Mouse (Mus musculus): Measurements from ENCODE around the gene Prkcq. TPM values are rescaled to one million over a fixed set of nuclear protein-coding genes. Genes with fewer than 3 reads are reported as not detected.

Gene Prkcq
- total and polyA plus RNA-seq, 2 experiments from 2014 or later, result 4.8 to 5.2 TPM

DNA sequence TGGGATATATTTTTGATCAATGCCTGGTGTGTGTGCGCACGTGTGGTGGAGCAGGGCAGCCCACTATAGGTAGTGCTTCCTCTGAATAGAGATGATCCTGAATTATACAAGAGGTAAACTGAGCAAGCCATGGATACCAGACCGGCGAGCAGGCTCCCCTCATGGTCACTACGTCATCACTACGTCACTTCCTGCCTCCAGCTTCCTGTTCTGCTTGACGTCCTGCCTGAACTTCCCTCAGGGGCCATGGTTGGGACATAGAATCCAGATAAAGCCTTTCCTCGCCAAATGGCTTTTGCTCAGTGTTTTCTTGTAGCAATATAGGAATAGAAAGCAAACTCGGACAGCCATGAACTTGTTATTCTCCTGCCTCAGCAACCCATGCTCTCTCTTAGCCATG, 33.1 kb downstream of the Prkcq start:
- 90% methylated on average over 9 of the region's 9 CpGs for whole genome bisulfite sequencing

DNA sequence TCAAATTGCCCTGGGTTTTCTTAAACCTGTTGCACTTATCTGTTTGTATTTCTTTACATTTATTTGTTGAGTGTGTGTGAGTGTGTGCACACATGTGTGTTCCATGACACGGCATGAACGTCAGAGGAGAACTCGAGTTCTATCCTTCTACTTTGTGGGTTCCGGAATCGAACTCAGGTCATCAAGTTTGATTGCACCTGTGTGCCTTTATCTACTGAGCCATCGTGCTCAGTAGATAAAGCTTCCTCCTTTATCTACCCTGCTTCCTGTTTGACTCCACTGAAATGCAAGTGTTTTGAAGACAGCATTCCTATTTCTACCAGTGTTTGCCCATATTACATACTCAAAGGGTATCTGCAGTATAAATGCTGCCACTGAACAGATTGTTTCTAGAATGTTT, 33.8 kb downstream of the Prkcq start:
- H3K4me3 ChIP-seq (ENCODE audit: low read depth, low read length), result no peak overlapping the region
- no peak overlapping the region for H3K4me2 ChIP-seq (ENCODE audit: low read depth)
- no peak for ATAC-seq
- no peak for TF ChIP-seq CTCF (IDR thresholded peaks at IDR 0.05; ENCODE audit: low read depth)
- no peak for DNase-seq
- no peaks in the 10 kb centered on the region for H3K36me3 ChIP-seq (ENCODE audit: insufficient read depth)
- H3K27me3 ChIP-seq (ENCODE audit: insufficient read depth, low read length), result no peaks in the 10 kb centered on the region
- no peaks in the 10 kb centered on the region for H3K9me3 ChIP-seq (ENCODE audit: low read length)
- no peak overlapping the region for H3K27ac ChIP-seq (ENCODE audit: low read depth, low read length)
- H3K4me1 ChIP-seq (ENCODE audit: insufficient read depth), result no peaks in the 10 kb centered on the region
- 97% methylated on average over 6 of the region's 6 CpGs for WGBS
- no peak overlapping the region for H3K9ac ChIP-seq

More for the DNA sequence above, 33.1 kb downstream of the Prkcq start:
- ATAC-seq (no peak), DNase-seq (no peak)
- no peak overlapping the region for H3K9ac ChIP-seq
- H3K4me1 ChIP-seq (ENCODE audit: insufficient read depth), result no peaks in the 10 kb centered on the region
- H3K27ac ChIP-seq (ENCODE audit: low read depth, low read length), result no peak overlapping the region
- no peaks in the 10 kb centered on the region for H3K27me3 ChIP-seq (ENCODE audit: insufficient read depth, low read length)
- no peaks in the 10 kb centered on the region for H3K36me3 ChIP-seq (ENCODE audit: insufficient read depth)
- no peak for TF ChIP-seq CTCF (IDR thresholded peaks at IDR 0.05; ENCODE audit: low read depth)
- H3K4me3 ChIP-seq (ENCODE audit: low read depth, low read length), result no peak overlapping the region
- H3K9me3 ChIP-seq (ENCODE audit: low read length), result no peaks in the 10 kb centered on the region
- no peak overlapping the region for H3K4me2 ChIP-seq (ENCODE audit: low read depth)

DNA sequence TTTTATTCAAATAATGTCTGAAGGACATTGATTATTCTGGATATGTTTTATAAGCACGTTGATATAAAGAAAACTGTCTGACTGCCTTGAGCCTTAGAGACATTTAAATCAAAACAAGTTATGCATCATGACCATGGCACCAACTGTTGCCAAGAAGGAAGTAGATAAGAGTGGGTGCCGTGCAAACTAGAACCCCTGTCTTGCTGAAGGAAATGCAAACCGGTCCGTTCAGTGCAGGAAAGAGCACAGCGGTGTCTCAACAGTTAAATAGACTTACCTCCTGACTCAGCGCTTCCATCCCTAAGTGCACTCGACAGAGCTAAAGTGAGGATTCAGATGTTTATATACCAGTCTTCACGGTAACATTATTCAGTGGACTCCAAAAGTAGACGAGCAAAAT, 36.4 kb downstream of the Prkcq start:
- no peak for ATAC-seq
- no peak for DNase-seq

DNA sequence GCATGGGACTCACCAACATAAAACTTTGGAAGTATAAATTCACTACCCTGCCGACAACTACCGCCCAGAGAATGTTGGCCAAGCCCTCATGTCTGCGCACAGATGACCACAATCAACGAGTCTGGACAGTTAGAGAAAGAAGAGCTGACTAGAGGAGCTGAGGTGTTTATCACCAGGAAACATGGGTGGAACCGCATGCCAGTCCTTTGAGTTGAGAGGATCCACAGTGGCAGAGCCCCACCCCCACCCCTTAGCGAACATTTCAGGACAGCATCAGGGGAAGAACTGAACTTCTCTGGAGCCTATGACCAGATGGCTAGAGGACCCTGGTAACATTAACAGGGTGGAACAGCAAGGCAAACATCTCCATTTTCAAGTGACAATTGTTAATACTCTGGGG, 37.4 kb downstream of the Prkcq start:
- Histone ChIP-seq H3K27me3 (ENCODE audit: insufficient read depth, low read length) (no peaks in the 10 kb centered on the region), H3K9me3 (ENCODE audit: low read length) (no peaks in the 10 kb centered on the region), H3K27ac (ENCODE audit: low read depth, low read length) (no peak overlapping the region), H3K4me1 (ENCODE audit: insufficient read depth) (no peaks in the 10 kb centered on the region), H3K4me3 (ENCODE audit: low read depth, low read length) (no peak overlapping the region), H3K9ac (no peak overlapping the region), H3K36me3 (ENCODE audit: insufficient read depth) (no peaks in the 10 kb centered on the region), H3K4me2 (ENCODE audit: low read depth) (no peak overlapping the region)
- ATAC-seq, result no peak
- no peak for TF ChIP-seq CTCF (IDR thresholded peaks at IDR 0.05; ENCODE audit: low read depth)
- 92% methylated on average over 6 of the region's 6 CpGs for WGBS
- DNase-seq, result no peak

More for the DNA sequence above, 36.4 kb downstream of the Prkcq start:
- H3K4me3 ChIP-seq (ENCODE audit: low read depth, low read length), result no peak overlapping the region
- 85% methylated on average over 9 of the region's 9 CpGs for whole genome bisulfite sequencing
- H3K4me2 ChIP-seq (ENCODE audit: low read depth), result no peak overlapping the region
- no peak overlapping the region for H3K9ac ChIP-seq
- TF ChIP-seq CTCF (IDR thresholded peaks at IDR 0.05; ENCODE audit: low read depth), result no peak
- H3K9me3 ChIP-seq (ENCODE audit: low read length), result no peaks in the 10 kb centered on the region
- no peaks in the 10 kb centered on the region for H3K4me1 ChIP-seq (ENCODE audit: insufficient read depth)
- no peaks in the 10 kb centered on the region for H3K27me3 ChIP-seq (ENCODE audit: insufficient read depth, low read length)
- H3K36me3 ChIP-seq (ENCODE audit: insufficient read depth), result no peaks in the 10 kb centered on the region
- H3K27ac ChIP-seq (ENCODE audit: low read depth, low read length), result no peak overlapping the region

DNA sequence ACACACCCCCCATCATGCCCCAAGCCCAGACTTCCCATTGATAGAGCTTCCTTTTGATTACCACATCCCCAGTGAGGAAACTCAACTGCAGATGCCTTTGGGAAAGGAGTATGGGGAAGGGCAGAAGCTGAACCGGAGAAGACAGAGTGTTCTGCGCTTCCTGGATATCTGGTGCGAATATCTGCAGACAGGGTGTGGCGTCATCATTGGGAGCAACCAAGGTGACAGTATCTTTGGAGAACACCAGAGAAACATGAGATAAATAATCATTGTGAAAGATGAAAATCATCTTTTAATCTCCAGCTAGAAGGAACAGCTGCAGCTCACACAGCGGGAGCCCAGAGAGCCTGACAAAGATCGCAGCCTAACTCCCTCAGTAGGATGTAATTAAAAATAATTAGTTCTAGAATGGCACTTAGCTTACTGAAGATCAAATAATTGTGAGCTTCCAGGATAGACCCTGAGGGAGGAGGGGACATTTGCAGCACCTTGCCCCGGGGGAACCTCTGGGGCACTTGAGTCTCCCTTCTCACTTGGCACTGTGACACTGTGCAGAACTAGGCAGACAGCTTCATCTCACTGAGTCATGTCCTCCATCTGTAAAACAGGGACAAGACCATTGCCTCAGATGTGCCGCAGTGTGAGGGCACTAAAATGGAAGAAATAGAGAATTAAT, 38.5 kb downstream of the Prkcq start:
- Histone ChIP-seq H3K4me3 (ENCODE audit: low read depth, low read length) (no peak overlapping the region), H3K9ac (no peak overlapping the region), H3K27me3 (ENCODE audit: insufficient read depth, low read length) (no peaks in the 10 kb centered on the region), H3K4me2 (ENCODE audit: low read depth) (no peak overlapping the region), H3K4me1 (ENCODE audit: insufficient read depth) (no peaks in the 10 kb centered on the region), H3K36me3 (ENCODE audit: insufficient read depth) (no peaks in the 10 kb centered on the region), H3K9me3 (ENCODE audit: low read length) (no peaks in the 10 kb centered on the region), H3K27ac (ENCODE audit: low read depth, low read length) (no peak overlapping the region)
- no peak for TF ChIP-seq CTCF (IDR thresholded peaks at IDR 0.05; ENCODE audit: low read depth)
- ATAC-seq (peak; percentile 48; the same call in 1 of the 2 replicates), DNase-seq (peak; percentile 3)
- 52% methylated on average over 8 of the region's 8 CpGs for WGBS

DNA sequence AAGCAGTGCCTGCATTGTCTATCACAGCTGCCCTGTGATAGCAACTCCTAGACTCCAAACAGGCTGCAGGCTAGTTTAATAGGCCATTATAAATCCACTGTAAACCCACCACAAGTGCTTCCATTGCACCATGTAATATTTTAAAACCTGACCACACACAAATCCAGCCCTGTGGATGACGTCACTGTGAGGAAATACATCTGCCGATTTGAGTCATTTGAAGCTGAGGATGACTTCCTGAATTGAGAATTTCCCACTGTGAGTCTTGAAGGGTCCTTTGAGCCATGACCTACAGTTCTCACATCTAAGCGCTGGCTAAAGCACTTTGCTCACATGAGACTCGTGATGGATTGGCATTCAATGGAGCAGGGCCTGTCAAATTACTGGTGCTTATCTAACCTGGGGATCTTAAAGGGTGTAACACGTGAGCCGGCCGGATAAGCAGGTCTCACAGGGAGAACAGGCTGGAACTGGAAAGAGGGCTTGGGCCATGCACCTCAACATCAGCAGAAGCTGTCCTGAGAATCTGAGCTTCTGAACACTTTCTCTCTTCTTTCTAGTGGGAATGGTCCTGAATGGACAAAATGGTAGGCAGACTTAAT, 40.2 kb downstream of the Prkcq start:
- no peak for ATAC-seq
- Histone ChIP-seq H3K9ac (no peak overlapping the region), H3K27ac (ENCODE audit: low read depth, low read length) (no peak overlapping the region), H3K9me3 (ENCODE audit: low read length) (no peaks in the 10 kb centered on the region), H3K4me2 (ENCODE audit: low read depth) (no peak overlapping the region), H3K27me3 (ENCODE audit: insufficient read depth, low read length) (no peaks in the 10 kb centered on the region), H3K4me3 (ENCODE audit: low read depth, low read length) (no peak overlapping the region), H3K4me1 (ENCODE audit: insufficient read depth) (no peaks in the 10 kb centered on the region), H3K36me3 (ENCODE audit: insufficient read depth) (no peaks in the 10 kb centered on the region)
- 73% methylated on average over 7 of the region's 7 CpGs for WGBS
- DNase-seq, result no peak
- no peak for TF ChIP-seq CTCF (IDR thresholded peaks at IDR 0.05; ENCODE audit: low read depth)

DNA sequence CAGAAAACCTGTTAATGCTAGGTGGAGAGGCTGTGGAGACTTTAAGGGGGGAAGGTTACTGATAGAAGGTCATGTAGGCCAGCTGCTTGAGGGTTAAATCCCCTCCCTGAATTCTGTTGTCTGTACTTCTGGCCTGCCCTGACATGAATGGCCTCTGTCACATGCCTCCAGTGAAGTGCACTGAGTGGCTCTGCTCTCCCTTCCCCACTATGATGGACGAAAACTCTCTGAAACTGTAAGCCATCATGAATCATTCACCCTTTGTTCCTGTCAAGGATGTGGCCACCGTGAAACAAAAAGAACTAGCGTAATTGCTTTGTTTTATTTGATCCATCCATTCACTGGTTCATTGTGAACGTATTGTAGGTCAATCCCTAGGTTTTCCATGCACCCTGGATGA, 44.5 kb downstream of the Prkcq start:
- WGBS, result 66% methylated on average over 4 of the region's 4 CpGs
- no peaks in the 10 kb centered on the region for H3K27me3 ChIP-seq (ENCODE audit: insufficient read depth, low read length)
- no peak for TF ChIP-seq CTCF (IDR thresholded peaks at IDR 0.05; ENCODE audit: low read depth)
- no peak overlapping the region for H3K27ac ChIP-seq (ENCODE audit: low read depth, low read length)
- DNase-seq (no peak), ATAC-seq (no peak)
- no peaks in the 10 kb centered on the region for H3K36me3 ChIP-seq (ENCODE audit: insufficient read depth)
- H3K4me1 ChIP-seq (ENCODE audit: insufficient read depth), result no peaks in the 10 kb centered on the region
- no peak overlapping the region for H3K4me3 ChIP-seq (ENCODE audit: low read depth, low read length)
- no peak overlapping the region for H3K9ac ChIP-seq
- H3K4me2 ChIP-seq (ENCODE audit: low read depth), result no peak overlapping the region
- no peaks in the 10 kb centered on the region for H3K9me3 ChIP-seq (ENCODE audit: low read length)

Data from forebrain, postnatal 0 days (tissue).